Mouse (Mus musculus) stomach, embryonic 16.5 days (tissue): ENCODE results near the gene Gm21637. TPM values are rescaled to one million over a fixed set of nuclear protein-coding genes. Genes with fewer than 3 reads are reported as not detected.
"Not testable (repeated sequence)": the region's sequence is repeated elsewhere in the genome, so short reads cannot be mapped to it uniquely, and the experiment has no call there.

ENCODE experiments used
- ATAC-seq: fragments of 200-750 bp; cut with Nextera tagmentation; 2 replicates; pipeline ENCODE4 v1.8.0; 2017; ENCODE audit warnings: moderate number of reproducible peaks, moderate TSS enrichment; ENCODE audit not compliant: insufficient read depth, low FRiP score
- H3K27ac ChIP-seq: fragments of 300-500 bp; sonication (generic); 2 replicates; pipeline ENCODE4 v1.5.1; 2014; ENCODE audit warnings: low read length
- H3K27me3 ChIP-seq: fragments of 300-500 bp; sonication (generic); 2 replicates; pipeline ENCODE4 v1.6.1; 2014; ENCODE audit warnings: low read length, control low read depth, mixed read lengths; ENCODE audit not compliant: control insufficient read depth, insufficient read depth
- H3K36me3 ChIP-seq: fragments of 300-500 bp; sonication (generic); 2 replicates; pipeline ENCODE4 v1.6.1; 2014; ENCODE audit warnings: low read length; ENCODE audit not compliant: control insufficient read depth, insufficient read depth
- H3K4me1 ChIP-seq: fragments of 300-500 bp; sonication (generic); 2 replicates; pipeline ENCODE4 v1.6.1; 2014; ENCODE audit warnings: low read length, control low read depth, mixed read lengths; ENCODE audit not compliant: control insufficient read depth, insufficient read depth
- H3K4me2 ChIP-seq: fragments of 300-500 bp; sonication (generic); 2 replicates; pipeline ENCODE4 v1.6.1; 2014; ENCODE audit warnings: low read depth, low read length, mixed read lengths
- H3K4me3 ChIP-seq: fragments of 300-500 bp; sonication (generic); replicated peaks from 2 replicates; pipeline ENCODE4 v1.5.1; 2014; ENCODE audit warnings: mild to moderate bottlenecking, low read length
- H3K9ac ChIP-seq: fragments of 300-500 bp; sonication (generic); 2 replicates; pipeline ENCODE4 v1.6.1; 2014; ENCODE audit warnings: low read length
- H3K9me3 ChIP-seq: fragments of 300-500 bp; sonication (generic); replicated peaks from 2 replicates; pipeline ENCODE4 v1.6.1; 2016; ENCODE audit warnings: low read length, control low read depth; ENCODE audit not compliant: control insufficient read depth
- WGBS: fragments of 180-500 bp; shearing (Covaris S2); extraction: QIAGEN DNeasy Blood & Tissue Kit; methylation state at CpG from one replicate; pipeline ENCODE4 v1.1.7; 2014; 5-methylcytosine and 5-hydroxymethylcytosine counted together
- polyA plus RNA-seq: library from polyadenylated mRNA; unstranded; fragments of >200 nt; fragmentation: Nextera tagmentation; extraction: Ambion mirVana; gene quantifications from 2 replicates; pipeline ENCODE4 v1.2.1, GENCODE M21; 2015

Gm21637 gene
- not detected in 2 replicates for polyA plus RNA-seq

GRCm38 (mm10) chrX:31961744-31962143 lies at the start of gene Gm21637:
Gene Gm21637, plus strand, starts transcription at chrX:31962044.
- ATAC-seq, H3K27ac ChIP-seq, H3K9ac ChIP-seq, H3K4me1 ChIP-seq, H3K9me3 ChIP-seq, H3K36me3 ChIP-seq, H3K27me3 ChIP-seq, H3K4me3 ChIP-seq, H3K4me2 ChIP-seq: not testable (repeated sequence)
- no CpG with 5 or more reads among the region's 1 CpGs for WGBS

Other genes starting within 250 kb of the Gm21637 start
- gene Btbd35f25, start 244.9 kb upstream of the Gm21637 start, polyA plus RNA-seq = not detected in 2 replicates
- not detected in 2 replicates for gene Btbd35f22, start 85.8 kb downstream of the Gm21637 start, polyA plus RNA-seq